Mouse (Mus musculus) MEL-GATA-1-ER (cell line): ENCODE measurements around the gene Gm20388.
A peak's percentile ranks its signal among the peaks of the same experiment; 100 is the strongest.

Experiments used
- DNase-seq: peaks from one replicate; pipeline ENCODE4 v3.0.0-alpha.2; 2012; ENCODE audit warnings: low read depth; ENCODE audit errors: extremely low read depth

Gene Gm20388

GRCm38 (mm10) chr8:122469407-122469806, 2558.8 kb downstream of the Gm20388 start:
- DNase-seq = no peak

GRCm38 (mm10) chr8:122469965-122470364, 2559.3 kb downstream of the Gm20388 start:
- no peak for DNase-seq

GRCm38 (mm10) chr8:122470691-122471090, 2560.1 kb downstream of the Gm20388 start:
- no peak for DNase-seq

- peak; percentile 76 for DNase-seq
Observed at GRCm38 (mm10) chr8:122473911-122474421, 2563.3 kb downstream of the Gm20388 start.

- peak; percentile 59 for DNase-seq
Observed at GRCm38 (mm10) chr8:122474951-122475560, 2564.4 kb downstream of the Gm20388 start.

- no peak for DNase-seq
Observed at GRCm38 (mm10) chr8:122475580-122476320, 2565.1 kb downstream of the Gm20388 start, which contains the start of the genes Rnf166 and Ctu2. Gene Rnf166 (minus strand): TSS chr8:122476064. Gene Ctu2 (plus strand): TSS chr8:122476143.

GRCm38 (mm10) chr8:122482448-122482847, 2571.8 kb downstream of the Gm20388 start:
- DNase-seq = no peak

- DNase-seq = no peak
Observed at GRCm38 (mm10) chr8:122483877-122484276, 2573.2 kb downstream of the Gm20388 start.

- DNase-seq = no peak
Observed at GRCm38 (mm10) chr8:122484831-122485230, 2574.2 kb downstream of the Gm20388 start.

GRCm38 (mm10) chr8:122488387-122488786, 2577.7 kb downstream of the Gm20388 start:
- DNase-seq = no peak

- no peak for DNase-seq
Observed at GRCm38 (mm10) chr8:122497016-122497734, 2586.5 kb downstream of the Gm20388 start.

GRCm38 (mm10) chr8:122497912-122498311, 2587.3 kb downstream of the Gm20388 start:
- DNase-seq = no peak

GRCm38 (mm10) chr8:122500856-122501255, 2590.2 kb downstream of the Gm20388 start:
- no peak for DNase-seq

- DNase-seq = no peak
Observed at GRCm38 (mm10) chr8:122511552-122511951, 2600.9 kb downstream of the Gm20388 start.

GRCm38 (mm10) chr8:122512392-122512791, 2601.8 kb downstream of the Gm20388 start:
- DNase-seq = no peak

GRCm38 (mm10) chr8:122515699-122516098, 2605.1 kb downstream of the Gm20388 start:
- no peak for DNase-seq

- no peak for DNase-seq
Observed at GRCm38 (mm10) chr8:122517541-122518190, 2607.0 kb downstream of the Gm20388 start.

- DNase-seq = no peak
Observed at GRCm38 (mm10) chr8:122520611-122521010, 2610.0 kb downstream of the Gm20388 start.

- DNase-seq = no peak
Observed at GRCm38 (mm10) chr8:122522796-122523651, 2612.4 kb downstream of the Gm20388 start.

GRCm38 (mm10) chr8:122523652-122524360, 2613.2 kb downstream of the Gm20388 start:
- DNase-seq = no peak
